Mouse (Mus musculus) brown adipose tissue, adult 24 weeks (tissue): ENCODE data around the gene Ppie. TPM values are rescaled to one million over a fixed set of nuclear protein-coding genes. Genes with fewer than 3 reads are reported as not detected.

Source experiments
- H3K27ac ChIP-seq: fragments of 200-500 bp; replicated peaks from 2 replicates; pipeline ENCODE4 v1.5.1; 2012; ENCODE audit warnings: low read depth, mild to moderate bottlenecking, low read length
- H3K4me1 ChIP-seq: fragments of 200-500 bp; 2 replicates; pipeline ENCODE4 v1.6.1; 2012; ENCODE audit warnings: low read length, mixed read lengths; ENCODE audit not compliant: control insufficient read depth, insufficient read depth, insufficient read length
- H3K4me3 ChIP-seq: fragments of 200-500 bp; 2 replicates; pipeline ENCODE4 v1.5.1; 2012; ENCODE audit warnings: low read depth, mild to moderate bottlenecking, low read length, moderate library complexity; ENCODE audit not compliant: insufficient read depth
- polyA plus RNA-seq: library from polyadenylated mRNA; stranded (reverse); fragments of >200 nt; gene quantifications from 2 replicates; pipeline ENCODE4 v1.2.4, GENCODE M21; 2012; ENCODE audit not compliant: missing spikeins, insufficient read depth, insufficient read length

The Ppie gene
- polyA plus RNA-seq, 1 experiment: 20.4 TPM

GRCm38 (mm10) chr4:123104651-123105450, 34.9 kb downstream of the Ppie start, which contains the start of gene Bmp8b:
Bmp8b (plus strand) TSS chr4:123105165.
- H3K27ac ChIP-seq: no peak within 1 kb of the TSS
- H3K4me1 ChIP-seq: peaks cover 3% of the 10 kb centered on the region
- H3K4me3 ChIP-seq: no peak within 1 kb of the TSS

GRCm38 (mm10) chr4:123093869-123094268, 45.9 kb downstream of the Ppie start:
- Histone ChIP-seq H3K4me1 (no peaks in the 10 kb centered on the region), H3K27ac (no peak overlapping the region), H3K4me3 (no peak overlapping the region)

GRCm38 (mm10) chr4:123093064-123093776, 46.5 kb downstream of the Ppie start:
- Histone ChIP-seq H3K4me1 (no peaks in the 10 kb centered on the region), H3K27ac (no peak overlapping the region), H3K4me3 (no peak overlapping the region)

- Histone ChIP-seq H3K27ac (no peak overlapping the region), H3K4me1 (no peaks in the 10 kb centered on the region), H3K4me3 (no peak overlapping the region)
Measured at GRCm38 (mm10) chr4:123092621-123093020, 47.1 kb downstream of the Ppie start.

GRCm38 (mm10) chr4:123086381-123086780, 53.4 kb downstream of the Ppie start:
- no peak overlapping the region for H3K4me3 ChIP-seq
- no peaks in the 10 kb centered on the region for H3K4me1 ChIP-seq

GRCm38 (mm10) chr4:123085290-123085689, 54.5 kb downstream of the Ppie start:
- Histone ChIP-seq H3K4me3 (no peak overlapping the region), H3K27ac (no peak overlapping the region), H3K4me1 (no peaks in the 10 kb centered on the region)

More at GRCm38 (mm10) chr4:123086381-123086780, 53.4 kb downstream of the Ppie start:
- no peak overlapping the region for H3K27ac ChIP-seq

- H3K4me1 ChIP-seq: no peaks in the 10 kb centered on the region
- no peak overlapping the region for H3K27ac ChIP-seq
- H3K4me3 ChIP-seq: no peak overlapping the region
Measured at GRCm38 (mm10) chr4:123083323-123083902, 56.3 kb downstream of the Ppie start.

GRCm38 (mm10) chr4:123082283-123083163, 57.2 kb downstream of the Ppie start:
- Histone ChIP-seq H3K27ac (no peak overlapping the region), H3K4me3 (no peak overlapping the region), H3K4me1 (no peaks in the 10 kb centered on the region)

- no peak overlapping the region for H3K27ac ChIP-seq
- H3K4me3 ChIP-seq: no peak overlapping the region
- H3K4me1 ChIP-seq: no peaks in the 10 kb centered on the region
Measured at GRCm38 (mm10) chr4:123080791-123081190, 59.0 kb downstream of the Ppie start.

GRCm38 (mm10) chr4:123078231-123078630, 61.5 kb downstream of the Ppie start:
- Histone ChIP-seq H3K27ac (no peak overlapping the region), H3K4me3 (no peak overlapping the region), H3K4me1 (no peaks in the 10 kb centered on the region)

Other genes with a start within 250 kb of the Ppie start
- not detected in 2 replicates for gene Mfsd2a, start 178.8 kb downstream of the Ppie start, polyA plus RNA-seq
- gene Mycl, start 144.3 kb downstream of the Ppie start, polyA plus RNA-seq: 0.83 and 0.92 TPM in 2 replicates
- gene Trit1, start 123.4 kb downstream of the Ppie start, polyA plus RNA-seq: 13.4 and 20.8 TPM in 2 replicates
- 0.50 and 0.59 TPM in 2 replicates for gene Bmp8b, start 34.8 kb downstream of the Ppie start, polyA plus RNA-seq
- gene Oxct2b, start 23.7 kb downstream of the Ppie start, polyA plus RNA-seq: not detected in 2 replicates
- 0.83 and 2.0 TPM in 2 replicates for gene Hpcal4, start 43.3 kb upstream of the Ppie start, polyA plus RNA-seq
- not detected in 2 replicates for gene Nt5c1a, start 61.6 kb upstream of the Ppie start, polyA plus RNA-seq
- 8.3 and 8.9 TPM in 2 replicates for gene Heyl, start 93.6 kb upstream of the Ppie start, polyA plus RNA-seq
- 45.5 and 52.1 TPM in 2 replicates for gene Pabpc4, start 122.4 kb upstream of the Ppie start, polyA plus RNA-seq
- gene Oxct2a, start 183.7 kb upstream of the Ppie start, polyA plus RNA-seq: not detected in 2 replicates
- not detected in 2 replicates for gene Bmp8a, start 203.3 kb upstream of the Ppie start, polyA plus RNA-seq